Mouse (Mus musculus): ENCODE measurements around the gene Fat1. TPM values are rescaled to one million over a fixed set of nuclear protein-coding genes. Genes with fewer than 3 reads are reported as not detected.

The Fat1 gene
- polyA plus RNA-seq, 1 experiment from 2014 or later: 10.4 TPM

DNA sequence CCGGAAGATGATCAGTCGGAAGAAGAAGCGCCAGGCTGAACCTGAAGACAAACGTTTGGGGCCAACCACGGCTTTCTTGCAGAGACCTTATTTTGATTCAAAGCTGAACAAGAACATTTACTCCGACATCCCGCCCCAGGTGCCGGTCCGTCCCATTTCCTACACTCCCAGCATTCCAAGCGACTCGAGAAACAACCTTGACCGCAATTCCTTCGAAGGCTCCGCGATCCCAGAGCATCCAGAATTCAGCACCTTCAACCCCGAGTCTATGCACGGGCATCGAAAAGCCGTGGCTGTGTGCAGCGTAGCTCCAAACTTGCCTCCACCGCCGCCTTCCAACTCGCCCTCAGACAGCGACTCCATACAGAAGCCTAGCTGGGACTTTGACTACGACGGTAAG, 108.9 kb downstream of the Fat1 start:
- WGBS: 95% methylated on average over 26 of the region's 26 CpGs
- Histone ChIP-seq H3K27me3 (replicated peaks; ENCODE audit: control insufficient read depth, insufficient read depth, low read length) (no peaks in the 10 kb centered on the region), H3K4me3 (replicated peaks; ENCODE audit: low read length) (no peak overlapping the region), H3K4me1 (replicated peaks; ENCODE audit: control insufficient read depth, insufficient read depth, low read length) (no peaks in the 10 kb centered on the region), H3K4me2 (ENCODE audit: low read length) (no peak overlapping the region), H3K36me3 (ENCODE audit: control insufficient read depth, insufficient read depth) (peaks cover 26% of the 10 kb centered on the region), H3K27ac (ENCODE audit: low read length) (no peak overlapping the region), H3K9ac (replicated peaks; ENCODE audit: low read depth, low read length) (no peak overlapping the region), H3K9me3 (ENCODE audit: control insufficient read depth, low read length) (no peaks in the 10 kb centered on the region)
- ATAC-seq: no peak

- H3K9ac ChIP-seq (replicated peaks; ENCODE audit: low read depth, low read length): no peak overlapping the region
- H3K27me3 ChIP-seq (replicated peaks; ENCODE audit: control insufficient read depth, insufficient read depth, low read length): no peaks in the 10 kb centered on the region
- H3K4me3 ChIP-seq (replicated peaks; ENCODE audit: low read length): no peak overlapping the region
- ATAC-seq: no peak
- no peaks in the 10 kb centered on the region; the same call in 1 of the 2 replicates for H3K36me3 ChIP-seq (ENCODE audit: control insufficient read depth, insufficient read depth)
- no peak overlapping the region for H3K27ac ChIP-seq (ENCODE audit: low read length)
- H3K4me2 ChIP-seq (ENCODE audit: low read length): no peak overlapping the region
- no peaks in the 10 kb centered on the region for H3K9me3 ChIP-seq (ENCODE audit: control insufficient read depth, low read length)
- H3K4me1 ChIP-seq (replicated peaks; ENCODE audit: control insufficient read depth, insufficient read depth, low read length): no peaks in the 10 kb centered on the region
- 90% methylated on average over 8 of the region's 8 CpGs for WGBS
Measured at GRCm38 (mm10) chr8:45050451-45050850, 115.2 kb downstream of the Fat1 start.

DNA sequence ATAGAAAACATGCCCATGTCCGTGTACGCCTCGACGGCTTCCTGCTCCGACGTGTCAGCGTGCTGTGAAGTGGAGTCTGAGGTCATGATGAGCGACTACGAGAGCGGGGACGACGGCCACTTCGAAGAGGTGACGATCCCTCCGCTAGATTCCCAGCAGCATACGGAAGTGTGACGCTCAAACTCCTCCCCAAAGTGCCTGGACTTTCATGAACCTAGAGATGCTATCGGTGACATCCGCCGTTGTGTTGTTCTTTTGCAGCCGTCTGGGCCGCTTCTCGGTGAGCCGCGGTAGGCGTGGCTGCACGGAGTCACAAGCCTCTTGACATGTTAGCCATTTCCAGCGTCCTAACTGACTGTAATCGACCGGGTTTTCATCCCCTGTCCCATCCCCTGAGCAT, 116.0 kb downstream of the Fat1 start:
- no peak overlapping the region for H3K27ac ChIP-seq (ENCODE audit: low read length)
- WGBS: 97% methylated on average over 30 of the region's 30 CpGs
- H3K4me1 ChIP-seq (replicated peaks; ENCODE audit: control insufficient read depth, insufficient read depth, low read length): no peaks in the 10 kb centered on the region
- peaks cover 3% of the 10 kb centered on the region; the same call in 1 of the 2 replicates for H3K9me3 ChIP-seq (ENCODE audit: control insufficient read depth, low read length)
- no peak for ATAC-seq
- no peak overlapping the region for H3K9ac ChIP-seq (replicated peaks; ENCODE audit: low read depth, low read length)
- H3K27me3 ChIP-seq (replicated peaks; ENCODE audit: control insufficient read depth, insufficient read depth, low read length): no peaks in the 10 kb centered on the region
- H3K4me3 ChIP-seq (replicated peaks; ENCODE audit: low read length): no peak overlapping the region
- H3K4me2 ChIP-seq (ENCODE audit: low read length): no peak overlapping the region
- H3K36me3 ChIP-seq (ENCODE audit: control insufficient read depth, insufficient read depth): no peaks in the 10 kb centered on the region; the same call in 1 of the 2 replicates

GRCm38 (mm10) chr8:45052205-45052604, 117.0 kb downstream of the Fat1 start:
- no peak overlapping the region for H3K9ac ChIP-seq (replicated peaks; ENCODE audit: low read depth, low read length)
- peaks cover 3% of the 10 kb centered on the region; the same call in 1 of the 2 replicates for H3K9me3 ChIP-seq (ENCODE audit: control insufficient read depth, low read length)
- H3K36me3 ChIP-seq (ENCODE audit: control insufficient read depth, insufficient read depth): no peaks in the 10 kb centered on the region; the same call in 1 of the 2 replicates
- ATAC-seq: no peak
- H3K27ac ChIP-seq (ENCODE audit: low read length): no peak overlapping the region
- WGBS: 66% methylated on average over 1 of the region's 1 CpGs
- H3K4me3 ChIP-seq (replicated peaks; ENCODE audit: low read length): no peak overlapping the region
- no peaks in the 10 kb centered on the region for H3K4me1 ChIP-seq (replicated peaks; ENCODE audit: control insufficient read depth, insufficient read depth, low read length)
- H3K4me2 ChIP-seq (ENCODE audit: low read length): no peak overlapping the region
- no peaks in the 10 kb centered on the region for H3K27me3 ChIP-seq (replicated peaks; ENCODE audit: control insufficient read depth, insufficient read depth, low read length)

GRCm38 (mm10) chr8:45052618-45053017, 117.4 kb downstream of the Fat1 start:
- Histone ChIP-seq H3K9ac (replicated peaks; ENCODE audit: low read depth, low read length) (no peak overlapping the region), H3K4me1 (replicated peaks; ENCODE audit: control insufficient read depth, insufficient read depth, low read length) (no peaks in the 10 kb centered on the region), H3K27ac (ENCODE audit: low read length) (no peak overlapping the region), H3K4me2 (ENCODE audit: low read length) (no peak overlapping the region), H3K4me3 (replicated peaks; ENCODE audit: low read length) (no peak overlapping the region), H3K9me3 (ENCODE audit: control insufficient read depth, low read length) (peaks cover 3% of the 10 kb centered on the region; the same call in 1 of the 2 replicates), H3K27me3 (replicated peaks; ENCODE audit: control insufficient read depth, insufficient read depth, low read length) (no peaks in the 10 kb centered on the region), H3K36me3 (ENCODE audit: control insufficient read depth, insufficient read depth) (no peaks in the 10 kb centered on the region; the same call in 1 of the 2 replicates)
- WGBS: 91% methylated on average over 9 of the region's 9 CpGs
- no peak for ATAC-seq

DNA sequence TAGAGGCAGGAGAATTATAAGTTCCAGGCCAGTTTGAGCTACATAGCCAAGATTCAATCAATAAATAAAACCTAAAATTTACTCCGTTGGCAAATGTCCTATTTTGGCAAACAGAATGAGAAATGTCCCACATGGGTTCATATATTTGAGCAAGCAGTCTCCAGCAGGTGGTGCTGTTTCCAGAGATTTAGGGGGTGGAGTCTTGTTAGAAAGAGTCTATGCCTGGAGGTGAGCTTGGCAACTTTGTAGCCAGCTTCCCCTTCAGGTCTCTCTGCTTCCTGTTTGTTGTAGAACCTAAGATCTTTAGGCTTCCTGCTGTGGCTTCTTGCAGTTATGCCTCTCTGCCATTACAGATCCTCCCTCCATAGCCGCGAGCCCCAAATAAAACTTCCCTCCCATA, 120.3 kb downstream of the Fat1 start:
- Histone ChIP-seq H3K4me3 (replicated peaks; ENCODE audit: low read length) (no peak overlapping the region), H3K4me2 (ENCODE audit: low read length) (no peak overlapping the region), H3K9me3 (ENCODE audit: control insufficient read depth, low read length) (peaks cover 3% of the 10 kb centered on the region; the same call in 1 of the 2 replicates), H3K36me3 (ENCODE audit: control insufficient read depth, insufficient read depth) (no peaks in the 10 kb centered on the region; the same call in 1 of the 2 replicates), H3K27ac (ENCODE audit: low read length) (no peak overlapping the region), H3K9ac (replicated peaks; ENCODE audit: low read depth, low read length) (no peak overlapping the region), H3K27me3 (replicated peaks; ENCODE audit: control insufficient read depth, insufficient read depth, low read length) (no peaks in the 10 kb centered on the region), H3K4me1 (replicated peaks; ENCODE audit: control insufficient read depth, insufficient read depth, low read length) (no peaks in the 10 kb centered on the region)
- no peak for ATAC-seq
- 97% methylated on average over 3 of the region's 3 CpGs for WGBS

- no peak overlapping the region for H3K4me2 ChIP-seq (ENCODE audit: low read length)
- 23% methylated on average over 2 of the region's 3 CpGs for whole genome bisulfite sequencing
- H3K4me1 ChIP-seq (replicated peaks; ENCODE audit: control insufficient read depth, insufficient read depth, low read length): no peaks in the 10 kb centered on the region
- H3K36me3 ChIP-seq (ENCODE audit: control insufficient read depth, insufficient read depth): no peaks in the 10 kb centered on the region; the same call in 1 of the 2 replicates
- H3K27ac ChIP-seq (ENCODE audit: low read length): no peak overlapping the region
- no peak for ATAC-seq
- H3K9me3 ChIP-seq (ENCODE audit: control insufficient read depth, low read length): peaks cover 3% of the 10 kb centered on the region; the same call in 1 of the 2 replicates
- no peaks in the 10 kb centered on the region for H3K27me3 ChIP-seq (replicated peaks; ENCODE audit: control insufficient read depth, insufficient read depth, low read length)
- H3K9ac ChIP-seq (replicated peaks; ENCODE audit: low read depth, low read length): no peak overlapping the region
- H3K4me3 ChIP-seq (replicated peaks; ENCODE audit: low read length): no peak overlapping the region
Measured at GRCm38 (mm10) chr8:45056810-45057209, 121.6 kb downstream of the Fat1 start.

DNA sequence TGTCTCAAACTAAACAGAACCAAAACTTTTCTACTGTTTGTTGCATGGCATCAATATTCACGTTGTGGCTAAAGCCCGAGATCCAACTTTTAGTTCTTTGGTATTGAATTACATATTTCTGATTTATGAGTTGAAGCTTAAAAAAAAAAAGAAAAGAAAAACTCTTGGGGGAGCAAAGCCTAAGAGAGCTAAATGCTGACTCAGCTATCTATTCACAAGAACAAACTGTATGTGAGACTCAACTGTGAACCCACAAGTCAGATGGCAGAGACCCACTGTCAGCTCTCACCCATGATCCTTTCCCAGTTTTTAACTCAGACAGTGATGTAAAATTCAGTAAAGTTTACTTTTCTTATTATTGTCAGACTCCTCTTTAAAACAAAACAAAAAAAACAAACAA, 124.8 kb downstream of the Fat1 start:
- H3K36me3 ChIP-seq (ENCODE audit: control insufficient read depth, insufficient read depth): no peaks in the 10 kb centered on the region; the same call in 1 of the 2 replicates
- no peaks in the 10 kb centered on the region for H3K27me3 ChIP-seq (replicated peaks; ENCODE audit: control insufficient read depth, insufficient read depth, low read length)
- no peak overlapping the region for H3K4me3 ChIP-seq (replicated peaks; ENCODE audit: low read length)
- no peak overlapping the region for H3K4me2 ChIP-seq (ENCODE audit: low read length)
- no peak overlapping the region for H3K9ac ChIP-seq (replicated peaks; ENCODE audit: low read depth, low read length)
- no peaks in the 10 kb centered on the region for H3K4me1 ChIP-seq (replicated peaks; ENCODE audit: control insufficient read depth, insufficient read depth, low read length)
- ATAC-seq: no peak
- 94% methylated on average over 2 of the region's 2 CpGs for WGBS
- peaks cover 3% of the 10 kb centered on the region; the same call in 1 of the 2 replicates for H3K9me3 ChIP-seq (ENCODE audit: control insufficient read depth, low read length)
- no peak overlapping the region for H3K27ac ChIP-seq (ENCODE audit: low read length)

DNA sequence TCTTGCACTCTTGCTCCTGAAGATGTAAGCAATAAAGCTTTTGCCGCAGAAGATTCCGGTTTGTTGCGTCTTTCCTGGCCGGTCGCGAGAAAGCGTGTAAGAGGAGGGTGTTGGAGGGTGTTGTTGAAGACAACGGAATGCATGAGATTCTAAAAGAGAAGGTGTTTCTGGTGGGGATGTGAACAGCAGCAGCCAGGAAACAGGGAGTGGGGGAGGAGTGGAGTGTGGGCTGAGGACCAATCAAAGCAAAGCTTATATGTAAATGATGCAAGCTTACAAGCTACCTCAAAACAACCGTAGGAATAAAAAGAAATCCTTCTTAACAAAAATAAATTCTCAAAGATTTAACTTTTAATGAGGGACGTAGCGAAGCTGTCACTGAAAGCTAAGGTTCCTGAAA, 127.1 kb downstream of the Fat1 start:
- 92% methylated on average over 11 of the region's 11 CpGs for WGBS
- H3K4me3 ChIP-seq (replicated peaks; ENCODE audit: low read length): no peak overlapping the region
- H3K27ac ChIP-seq (ENCODE audit: low read length): no peak overlapping the region
- no peaks in the 10 kb centered on the region for H3K4me1 ChIP-seq (replicated peaks; ENCODE audit: control insufficient read depth, insufficient read depth, low read length)
- no peak overlapping the region for H3K4me2 ChIP-seq (ENCODE audit: low read length)
- no peaks in the 10 kb centered on the region for H3K27me3 ChIP-seq (replicated peaks; ENCODE audit: control insufficient read depth, insufficient read depth, low read length)
- ATAC-seq: no peak
- H3K36me3 ChIP-seq (ENCODE audit: control insufficient read depth, insufficient read depth): no peaks in the 10 kb centered on the region
- H3K9ac ChIP-seq (replicated peaks; ENCODE audit: low read depth, low read length): no peak overlapping the region
- H3K9me3 ChIP-seq (ENCODE audit: control insufficient read depth, low read length): no peaks in the 10 kb centered on the region

All from forebrain, embryonic 16.5 days (tissue).